Mouse (Mus musculus) kidney, embryonic 14.5 days (tissue): ENCODE results near the gene Tm7sf3. TPM values are rescaled to one million over a fixed set of nuclear protein-coding genes. Genes with fewer than 3 reads are reported as not detected.

ENCODE experiments used
- ATAC-seq: fragments of 200-750 bp; cut with Nextera tagmentation; 2 replicates; pipeline ENCODE4 v1.8.0; 2017; ENCODE audit warnings: moderate number of reproducible peaks, mild to moderate bottlenecking, moderate TSS enrichment, moderate library complexity; ENCODE audit not compliant: low FRiP score, low TSS enrichment
- H3K27ac ChIP-seq: fragments of 300-500 bp; sonication (generic); 2 replicates; pipeline ENCODE4 v1.5.1; 2014; ENCODE audit warnings: low read depth, mild to moderate bottlenecking, low read length, moderate library complexity, mixed read lengths
- H3K27me3 ChIP-seq: fragments of 300-500 bp; sonication (generic); 2 replicates; pipeline ENCODE4 v1.6.1; 2014; ENCODE audit warnings: mild to moderate bottlenecking, low read length; ENCODE audit not compliant: control insufficient read depth, insufficient read depth
- H3K36me3 ChIP-seq: fragments of 300-500 bp; sonication (generic); 2 replicates; pipeline ENCODE4 v1.6.1; 2014; ENCODE audit warnings: low read length, mixed read lengths; ENCODE audit not compliant: control insufficient read depth, insufficient read depth
- H3K4me1 ChIP-seq: fragments of 300-500 bp; sonication (generic); 2 replicates; pipeline ENCODE4 v1.6.1; 2014; ENCODE audit warnings: low read length, mixed read lengths; ENCODE audit not compliant: control insufficient read depth, insufficient read depth
- H3K4me2 ChIP-seq: fragments of 300-500 bp; sonication (generic); replicated peaks from 2 replicates; pipeline ENCODE4 v1.6.1; 2014; ENCODE audit warnings: low read depth, mild to moderate bottlenecking, low read length
- H3K4me3 ChIP-seq: fragments of 300-500 bp; sonication (generic); 2 replicates; pipeline ENCODE4 v1.5.1; 2014; ENCODE audit warnings: mild to moderate bottlenecking, low read length
- H3K9ac ChIP-seq: fragments of 300-500 bp; sonication (generic); 2 replicates; pipeline ENCODE4 v1.6.1; 2014; ENCODE audit warnings: low read depth, mild to moderate bottlenecking, low read length, moderate library complexity
- H3K9me3 ChIP-seq: fragments of 300-500 bp; sonication (generic); 2 replicates; pipeline ENCODE4 v1.6.1; 2016; ENCODE audit warnings: low read length; ENCODE audit not compliant: control insufficient read depth
- WGBS: fragments of 180-500 bp; shearing (Covaris S2); extraction: QIAGEN DNeasy Blood & Tissue Kit; methylation state at CpG from one replicate; pipeline ENCODE4 v1.1.7; 2014; 5-methylcytosine and 5-hydroxymethylcytosine counted together
- polyA plus RNA-seq: library from polyadenylated mRNA; unstranded; fragments of >200 nt; fragmentation: Nextera tagmentation; extraction: Ambion mirVana; gene quantifications from 2 replicates; pipeline ENCODE4 v1.2.1, GENCODE M21; 2014

Tm7sf3 gene
- polyA plus RNA-seq, 1 experiment from 2014 or later: 37.4 TPM

DNA sequence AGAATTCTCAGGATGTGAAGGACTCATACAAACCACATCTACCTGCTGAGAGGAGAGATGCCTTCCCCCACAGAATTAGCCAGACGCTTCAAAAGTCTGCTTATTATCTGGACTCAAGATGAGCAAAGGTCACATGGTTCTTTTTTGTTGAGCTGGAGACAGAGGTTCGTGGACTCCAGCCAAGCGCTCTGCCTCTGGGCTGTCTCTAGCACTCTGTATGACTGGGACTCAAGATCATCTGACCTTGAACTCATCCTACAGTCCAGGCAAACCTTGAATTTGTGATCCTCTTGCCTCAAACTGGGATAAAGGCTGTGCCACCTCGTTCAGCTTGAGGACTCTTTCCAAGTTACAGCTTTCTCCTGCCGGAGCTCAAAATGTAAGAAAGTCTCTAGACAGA is 21.5 kb upstream of the Tm7sf3 start:
- H3K27me3 ChIP-seq: no peaks in the 10 kb centered on the region
- 72% methylated on average over 5 of the region's 5 CpGs for WGBS
- H3K9ac ChIP-seq: no peak overlapping the region
- H3K4me2 ChIP-seq: no peak overlapping the region
- no peaks in the 10 kb centered on the region for H3K4me1 ChIP-seq
- no peak for ATAC-seq
- no peaks in the 10 kb centered on the region for H3K9me3 ChIP-seq
- H3K4me3 ChIP-seq: no peak overlapping the region
- H3K36me3 ChIP-seq: no peaks in the 10 kb centered on the region
- H3K27ac ChIP-seq: no peak overlapping the region

- H3K27me3 ChIP-seq: no peaks in the 10 kb centered on the region
- H3K9me3 ChIP-seq: no peaks in the 10 kb centered on the region
- no peak overlapping the region for H3K9ac ChIP-seq
- no peak overlapping the region for H3K27ac ChIP-seq
- H3K36me3 ChIP-seq: no peaks in the 10 kb centered on the region
- no peak overlapping the region for H3K4me3 ChIP-seq
- no peak overlapping the region for H3K4me2 ChIP-seq
- no peak for ATAC-seq
- no peaks in the 10 kb centered on the region for H3K4me1 ChIP-seq
- 33% methylated on average over 5 of the region's 5 CpGs for WGBS
Observed at GRCm38 (mm10) chr6:146662679-146663078, 20.1 kb upstream of the Tm7sf3 start.

- ATAC-seq: no peak
- H3K27ac ChIP-seq: no peak overlapping the region
- no peaks in the 10 kb centered on the region for H3K36me3 ChIP-seq
- no peaks in the 10 kb centered on the region for H3K27me3 ChIP-seq
- no peaks in the 10 kb centered on the region for H3K9me3 ChIP-seq
- H3K4me2 ChIP-seq: no peak overlapping the region
- H3K4me1 ChIP-seq: no peaks in the 10 kb centered on the region
- H3K4me3 ChIP-seq: no peak overlapping the region
- 84% methylated on average over 5 of the region's 5 CpGs for WGBS
- no peak overlapping the region for H3K9ac ChIP-seq
Observed at GRCm38 (mm10) chr6:146661655-146662054, 19.0 kb upstream of the Tm7sf3 start.

DNA sequence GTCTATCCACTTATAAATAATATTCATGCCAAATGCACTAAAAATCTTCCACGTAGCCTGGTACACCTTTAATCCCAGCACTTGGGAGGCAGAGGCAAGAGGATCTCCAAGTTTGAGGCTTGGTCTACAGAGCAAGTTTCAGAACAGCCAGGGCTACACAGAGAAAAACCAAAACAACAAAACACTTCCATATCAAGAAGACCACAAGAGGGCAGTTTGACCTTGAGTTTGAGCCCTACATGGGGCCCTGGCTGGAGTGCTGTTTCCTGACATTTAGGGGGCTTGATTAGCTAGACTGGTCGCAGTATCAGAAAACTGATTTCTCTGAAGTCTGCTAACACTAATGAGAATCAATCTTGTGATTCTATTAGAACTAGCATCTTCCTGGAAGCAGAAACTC is 18.0 kb upstream of the Tm7sf3 start:
- no peak overlapping the region for H3K27ac ChIP-seq
- no peaks in the 10 kb centered on the region for H3K36me3 ChIP-seq
- no peak overlapping the region for H3K4me2 ChIP-seq

GRCm38 (mm10) chr6:146653197-146653596 is 10.6 kb upstream of the Tm7sf3 start:
- no peak overlapping the region for H3K9ac ChIP-seq
- WGBS: 75% methylated on average over 3 of the region's 3 CpGs
- H3K4me2 ChIP-seq: no peak overlapping the region
- no peak for ATAC-seq
- no peak overlapping the region for H3K27ac ChIP-seq
- H3K27me3 ChIP-seq: no peaks in the 10 kb centered on the region
- no peaks in the 10 kb centered on the region for H3K9me3 ChIP-seq
- peaks cover 13% of the 10 kb centered on the region for H3K36me3 ChIP-seq
- no peaks in the 10 kb centered on the region for H3K4me1 ChIP-seq
- H3K4me3 ChIP-seq: no peak overlapping the region

More for the DNA sequence above, 18.0 kb upstream of the Tm7sf3 start:
- Histone ChIP-seq H3K4me3 (no peak overlapping the region), H3K4me1 (no peaks in the 10 kb centered on the region), H3K9me3 (no peaks in the 10 kb centered on the region), H3K27me3 (no peaks in the 10 kb centered on the region), H3K9ac (no peak overlapping the region)
- 66% methylated on average over 2 of the region's 2 CpGs for WGBS
- peak; percentile 68; the same call in 1 of the 2 replicates for ATAC-seq

DNA sequence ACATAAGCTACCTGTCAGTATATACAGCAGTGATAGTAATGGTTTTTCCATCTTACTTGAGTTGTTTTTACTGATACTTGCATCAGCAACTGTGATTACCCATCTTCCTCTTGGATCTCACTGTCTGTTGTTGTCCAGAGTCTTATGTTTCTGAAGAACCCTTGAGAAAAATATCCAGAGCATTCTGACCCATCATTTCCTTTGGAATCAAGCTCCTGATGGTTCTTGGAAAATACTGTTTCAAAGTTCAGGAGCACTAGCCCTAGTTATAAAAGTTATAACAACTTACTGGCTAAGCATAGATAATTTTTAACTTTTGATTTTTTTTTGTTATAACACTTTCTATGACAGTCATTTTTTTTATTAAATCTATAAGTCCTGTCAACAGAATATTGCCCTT is 8.8 kb upstream of the Tm7sf3 start:
- Histone ChIP-seq H3K27me3 (no peaks in the 10 kb centered on the region), H3K4me2 (no peak overlapping the region), H3K4me3 (no peak overlapping the region), H3K9me3 (no peaks in the 10 kb centered on the region), H3K9ac (no peak overlapping the region), H3K36me3 (peaks cover 13% of the 10 kb centered on the region), H3K27ac (no peak overlapping the region), H3K4me1 (no peaks in the 10 kb centered on the region)
- no peak for ATAC-seq

- H3K27me3 ChIP-seq: no peaks in the 10 kb centered on the region
- H3K9ac ChIP-seq: no peak overlapping the region
- peaks cover 13% of the 10 kb centered on the region for H3K36me3 ChIP-seq
- 86% methylated on average over 2 of the region's 2 CpGs for WGBS
- no peak overlapping the region for H3K4me2 ChIP-seq
- no peak overlapping the region for H3K27ac ChIP-seq
- no peaks in the 10 kb centered on the region for H3K9me3 ChIP-seq
- H3K4me1 ChIP-seq: no peaks in the 10 kb centered on the region
- no peak for ATAC-seq
- H3K4me3 ChIP-seq: no peak overlapping the region
Observed at GRCm38 (mm10) chr6:146650013-146650412, 7.4 kb upstream of the Tm7sf3 start.

DNA sequence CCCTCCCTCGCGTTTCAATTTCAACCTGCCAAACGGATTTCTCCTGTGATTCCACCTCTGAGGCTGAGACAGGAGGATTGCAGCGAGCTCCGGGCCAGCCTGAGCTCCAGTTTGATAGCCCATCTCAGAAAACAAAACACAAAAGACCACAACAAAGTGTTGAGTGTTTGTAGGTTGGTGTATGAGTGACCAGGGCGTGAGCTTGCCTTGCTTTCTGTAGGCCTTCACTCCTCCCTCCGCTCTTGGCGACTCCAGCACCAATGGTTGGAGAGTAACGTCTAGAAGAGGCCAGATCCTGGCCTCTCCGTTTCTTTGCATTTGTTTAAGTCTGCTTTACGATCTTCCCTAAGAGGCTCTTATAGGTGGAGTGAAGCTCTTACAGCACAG is 553 bp upstream of the Tm7sf3 start:
- no peaks in the 10 kb centered on the region for H3K36me3 ChIP-seq
- peak overlapping the region; percentile 83 for H3K4me2 ChIP-seq
- H3K4me3 ChIP-seq: peak overlapping the region; percentile 87
- H3K9ac ChIP-seq: peak overlapping the region; percentile 86
- no peak for ATAC-seq
- H3K27ac ChIP-seq: peak overlapping the region; percentile 93; the same call in 1 of the 2 replicates
- 29% methylated on average over 11 of the region's 11 CpGs for WGBS
- peaks cover 6% of the 10 kb centered on the region; the same call in 1 of the 2 replicates for H3K4me1 ChIP-seq
- H3K9me3 ChIP-seq: no peaks in the 10 kb centered on the region
- no peaks in the 10 kb centered on the region for H3K27me3 ChIP-seq

DNA sequence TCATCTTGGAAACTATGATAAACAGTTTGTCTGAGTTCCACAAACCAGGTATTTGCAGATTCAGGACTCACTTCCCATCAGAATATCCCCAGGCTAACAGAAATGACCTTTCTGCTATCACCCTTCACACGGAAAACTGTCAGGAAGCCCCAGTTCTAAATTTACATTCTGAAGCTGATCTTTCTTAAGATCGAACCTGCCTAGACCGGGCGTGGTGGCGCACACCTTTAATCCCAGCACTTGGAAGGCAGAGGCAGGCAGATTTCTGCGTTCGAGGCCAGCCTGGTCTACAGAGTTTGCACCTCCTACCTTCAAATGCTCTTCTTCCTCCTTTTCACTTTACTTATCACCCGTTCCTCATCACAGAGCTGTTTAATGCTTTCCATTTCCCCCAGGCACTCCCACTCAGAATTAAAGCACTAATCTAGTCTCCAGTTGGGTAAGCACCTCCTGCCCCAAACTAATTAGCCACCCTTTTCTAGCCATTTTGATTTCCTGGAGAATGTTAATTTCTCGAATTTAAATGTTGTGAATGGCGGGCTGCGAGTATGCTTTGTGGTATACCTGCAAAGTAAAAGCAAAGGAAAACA is 908 bp downstream of the Tm7sf3 start:
- Histone ChIP-seq H3K27me3 (no peaks in the 10 kb centered on the region), H3K36me3 (no peaks in the 10 kb centered on the region), H3K27ac (no peak overlapping the region), H3K4me2 (peak overlapping the region; percentile 83), H3K4me3 (peak overlapping the region; percentile 87), H3K9ac (peak overlapping the region; percentile 20; the same call in 1 of the 2 replicates), H3K9me3 (no peaks in the 10 kb centered on the region), H3K4me1 (peaks cover 6% of the 10 kb centered on the region; the same call in 1 of the 2 replicates)
- ATAC-seq: no peak
- WGBS: 66% methylated on average over 11 of the region's 11 CpGs
